Mouse (Mus musculus): ENCODE data around the gene Chpf2.
A peak's percentile ranks its signal among the peaks of the same experiment; 100 is the strongest.

GRCm38 (mm10) chr5:24604656-24605100 is 18.1 kb downstream of the Chpf2 start:
- TF ChIP-seq CTCF (IDR thresholded peaks at IDR 0.05; ENCODE audit: low read depth) (peak; percentile 59), EP300 (optimal IDR thresholded peaks at IDR 0.05) (no peak)

Data from stomach, postnatal 0 days (tissue).